Mouse (Mus musculus) E14TG2a.4 (cell line): ENCODE measurements around the gene Gm3646.

Experiments used
- CTCF ChIP-seq: conservative IDR thresholded peaks from 2 replicates; pipeline ENCODE4 v1.5.1; 2014; ENCODE audit warnings: low read length
- NANOG ChIP-seq: IDR thresholded peaks from 2 replicates; pipeline ENCODE4 v1.6.1; 2014; ENCODE audit warnings: borderline replicate concordance, low read length, mixed read lengths
- POU5F1 ChIP-seq: IDR thresholded peaks from 2 replicates; pipeline ENCODE4 v1.6.1; 2014; ENCODE audit warnings: low read length, borderline replicate concordance

DNA sequence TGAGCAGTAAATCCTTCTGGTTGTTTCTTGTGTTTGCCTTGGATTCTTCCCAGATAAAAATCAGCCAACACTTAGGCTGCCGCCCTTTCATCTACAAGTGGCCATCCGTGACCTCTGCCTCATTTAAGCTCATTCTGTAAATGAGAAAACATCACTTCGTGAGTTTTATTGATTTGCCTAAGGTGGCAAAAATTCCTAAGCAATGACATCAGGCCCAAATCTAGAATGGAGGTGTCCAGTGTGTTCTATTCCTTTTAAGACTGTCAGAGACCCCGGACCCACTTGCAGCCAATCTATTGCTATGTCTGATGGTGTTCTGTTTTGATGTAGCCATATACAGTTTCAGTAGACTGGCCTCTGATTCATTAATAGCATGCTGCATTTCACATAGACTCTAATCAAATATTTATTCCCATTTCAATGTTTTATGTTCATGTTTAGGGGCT, 26.5 kb upstream of the Gm3646 start:
- no peak for TF ChIP-seq CTCF
- no peak for TF ChIP-seq POU5F1
- TF ChIP-seq NANOG: no peak
